Mouse (Mus musculus): Measurements from ENCODE around the gene Shb. TPM values are rescaled to one million over a fixed set of nuclear protein-coding genes. Genes with fewer than 3 reads are reported as not detected.

The Shb gene
- total RNA-seq, 2 experiments from 2014 or later: 13.1 to 18.7 TPM

DNA sequence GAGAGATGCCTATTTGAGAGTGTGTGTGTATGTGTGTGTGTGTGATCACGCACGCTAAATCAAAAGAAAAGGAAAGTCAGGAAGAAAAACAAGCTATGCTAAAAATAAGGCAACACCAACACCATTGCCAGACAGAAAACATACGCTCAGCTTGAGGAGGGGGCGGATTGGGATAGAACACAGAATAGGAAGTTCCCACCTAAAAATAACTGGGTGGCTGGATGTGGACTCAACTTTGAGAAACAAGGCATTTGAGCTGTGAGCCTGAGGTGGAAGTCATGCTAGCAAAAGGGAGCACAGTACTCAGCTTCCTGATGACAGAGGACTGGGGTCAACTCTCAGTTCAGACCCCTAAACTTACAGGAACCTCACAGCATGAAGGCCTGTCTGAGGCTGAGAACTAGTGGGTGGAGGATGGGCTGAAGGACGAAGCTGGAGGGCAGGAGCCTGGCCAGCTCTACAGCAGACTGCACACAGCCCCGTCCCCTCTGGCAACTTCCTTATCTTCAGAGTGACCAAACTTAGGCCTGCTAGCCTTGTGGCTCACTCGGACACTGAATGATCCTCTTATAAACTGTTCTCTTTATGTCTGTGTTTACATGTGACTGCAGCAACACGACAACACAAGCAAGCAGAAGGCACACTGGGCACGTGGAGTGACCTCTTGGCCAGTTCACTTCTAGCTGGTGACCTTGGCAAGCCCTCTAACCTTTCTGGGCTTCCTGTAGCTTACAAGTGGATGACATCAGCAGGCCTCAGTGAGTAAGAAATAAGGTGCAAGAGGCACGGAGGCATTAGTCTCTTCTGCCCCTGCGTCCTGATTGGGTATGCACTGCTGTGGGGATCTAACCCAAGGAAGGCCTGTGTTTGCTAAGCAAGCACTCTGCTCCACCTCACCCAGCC, 60.4 kb downstream of the Shb start:
- intact Hi-C loops (cut with DNase I): no loop called here
- DNase-seq (ENCODE audit: extremely low spot score in 1 of 2, low spot score in 2 of 2): peak; percentile 53 to 68

DNA sequence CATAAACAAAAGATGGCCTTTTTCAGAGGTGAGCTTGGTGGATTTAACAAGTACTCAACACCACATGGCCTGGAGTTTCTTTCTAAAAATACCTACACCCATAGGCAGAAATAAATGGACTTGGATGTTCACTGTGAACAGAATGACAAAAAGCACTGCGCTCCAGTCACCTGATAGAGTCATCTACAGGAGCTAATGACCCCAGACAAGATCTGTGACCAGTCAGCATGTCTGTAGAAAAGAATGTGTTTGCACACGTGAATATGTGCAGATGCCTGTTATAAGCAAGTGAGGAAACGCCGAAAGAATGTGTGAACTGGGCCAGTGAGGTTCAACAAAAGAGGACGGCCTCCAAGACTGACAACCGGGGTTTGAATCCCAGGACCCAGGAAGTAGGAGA, 63.2 kb downstream of the Shb start:
- no peak for DNase-seq (ENCODE audit: extremely low spot score in 1 of 2, low spot score in 2 of 2)
- intact Hi-C loops (cut with DNase I): no loop called here

DNA sequence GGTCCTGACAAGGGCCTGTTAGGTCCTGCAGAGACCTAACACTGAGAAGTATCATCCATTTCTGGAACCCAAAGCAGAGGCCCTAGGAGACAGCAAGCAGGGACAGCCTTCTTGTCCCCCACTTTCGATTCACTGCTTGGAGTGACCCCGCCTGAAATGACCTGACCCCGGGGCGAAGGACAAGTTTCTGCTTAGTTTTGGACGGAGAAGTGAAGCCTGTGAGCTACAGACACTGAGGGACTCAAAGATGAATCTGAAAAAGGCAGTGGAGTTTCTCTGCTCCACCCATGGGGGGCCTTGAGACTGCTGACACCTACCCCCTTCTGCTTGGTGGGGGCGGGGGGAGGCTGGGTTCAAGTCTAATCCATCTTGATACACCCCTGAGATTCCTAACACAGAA, 63.8 kb downstream of the Shb start:
- intact Hi-C loops (cut with DNase I): no loop called here
- DNase-seq (ENCODE audit: extremely low spot score in 1 of 2, low spot score in 2 of 2): no peak

DNA sequence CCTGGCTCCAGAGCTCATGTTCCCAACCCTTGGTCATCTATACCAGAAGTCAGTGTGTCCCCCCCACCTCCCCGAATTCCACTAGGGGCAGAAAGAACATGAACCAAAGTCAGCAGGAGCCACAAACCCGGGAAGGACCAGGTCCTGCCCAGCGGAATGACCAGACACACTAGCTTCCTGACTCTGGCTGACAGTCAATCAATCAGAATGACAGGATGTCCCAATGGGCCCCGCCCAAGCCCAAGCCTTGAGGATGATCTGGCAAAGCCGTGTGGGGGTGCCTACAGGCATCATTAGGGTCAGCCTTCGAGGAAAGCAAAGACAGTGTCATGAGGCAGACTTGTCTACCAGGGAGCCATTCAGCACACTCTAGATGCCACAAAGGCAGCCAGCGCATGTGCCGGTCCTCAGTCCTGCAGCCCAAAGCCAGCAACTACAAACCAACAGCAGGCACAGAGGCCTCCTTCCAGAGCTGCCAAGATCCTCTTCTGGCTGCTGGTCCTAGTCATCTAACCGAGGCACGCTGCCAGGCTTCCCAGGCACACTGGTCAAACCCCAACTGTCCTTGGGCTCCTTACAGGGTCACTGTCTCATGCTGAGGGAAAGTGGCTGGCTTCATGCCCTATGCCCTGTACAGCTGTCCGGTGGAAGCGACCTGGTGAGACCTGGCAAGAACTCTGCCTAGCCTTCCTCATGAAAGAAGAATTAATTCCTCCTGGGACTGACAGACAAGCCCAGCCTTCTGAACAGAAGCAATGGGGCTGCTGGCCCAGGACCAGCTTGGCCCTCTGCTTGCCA, 65.0 kb downstream of the Shb start:
- intact Hi-C loops (cut with DNase I): no loop called here
- peak in 1 of 2 experiments; percentile 61 for DNase-seq (ENCODE audit: extremely low spot score in 1 of 2, low spot score in 2 of 2)

DNA sequence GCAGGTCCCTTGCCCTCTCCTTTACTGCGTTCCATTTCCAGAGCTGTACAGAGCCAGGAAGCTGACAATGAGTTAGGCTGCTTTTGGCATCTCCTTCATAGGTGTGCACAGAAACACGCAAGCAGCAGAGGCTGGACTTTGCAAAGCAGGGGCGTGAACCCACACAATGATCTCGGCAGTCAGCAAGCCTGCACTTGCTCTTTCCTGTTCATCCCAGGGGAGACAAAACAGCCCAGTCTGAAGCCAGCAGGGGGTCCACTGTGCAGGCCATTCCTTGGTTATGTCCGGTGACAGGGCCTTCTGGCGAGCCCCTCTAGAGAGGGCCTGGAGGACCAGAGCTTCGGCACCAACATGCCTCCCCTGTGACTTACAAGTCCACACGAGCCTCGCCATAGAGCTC, 67.3 kb downstream of the Shb start:
- DNase-seq (ENCODE audit: extremely low spot score in 1 of 2, low spot score in 2 of 2): no peak
- intact Hi-C loops (cut with DNase I): no loop called here

DNA sequence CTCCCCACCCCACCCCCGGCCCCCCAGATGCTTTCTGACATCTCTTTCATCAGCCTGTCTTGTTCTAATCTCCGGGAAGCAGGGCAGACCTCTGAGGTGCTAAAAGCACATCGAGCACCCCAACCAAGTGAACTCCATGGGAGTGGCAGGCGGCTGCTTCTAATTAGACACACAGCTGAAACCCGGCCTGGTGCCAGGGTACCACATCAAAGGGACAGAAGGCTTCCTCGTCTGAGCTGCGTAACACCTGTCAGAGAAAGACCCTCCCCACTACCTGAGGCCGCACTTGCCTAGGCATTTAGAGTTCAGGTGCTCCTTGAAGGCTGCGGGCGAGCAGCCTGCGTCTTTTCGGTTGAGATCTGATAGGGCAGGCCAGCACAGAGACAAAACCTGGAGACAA, 67.7 kb downstream of the Shb start:
- no peak for DNase-seq (ENCODE audit: extremely low spot score in 1 of 2, low spot score in 2 of 2)
- intact Hi-C loops (cut with DNase I): no loop called here

DNA sequence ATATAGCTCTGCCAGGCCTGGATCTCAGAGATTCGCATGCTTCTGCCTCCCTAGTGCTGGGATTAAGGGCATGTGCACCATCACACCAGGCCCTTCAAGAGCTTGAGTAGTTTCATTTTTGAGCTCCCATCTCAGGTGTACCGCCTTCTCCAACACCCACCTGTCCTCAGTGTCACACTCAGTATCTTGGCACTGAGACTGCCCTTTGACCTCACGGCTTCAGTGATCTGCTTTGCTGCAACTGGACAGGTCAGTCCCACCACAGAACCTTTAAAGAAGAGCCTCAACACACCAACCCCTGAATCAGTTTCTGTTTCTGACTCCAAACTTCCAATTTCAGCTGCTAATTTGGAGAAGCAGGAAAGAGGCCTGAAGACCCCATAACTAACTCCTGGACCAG, 68.1 kb downstream of the Shb start:
- intact Hi-C loops (cut with DNase I): no loop called here
- no peak for DNase-seq (ENCODE audit: extremely low spot score in 1 of 2, low spot score in 2 of 2)

DNA sequence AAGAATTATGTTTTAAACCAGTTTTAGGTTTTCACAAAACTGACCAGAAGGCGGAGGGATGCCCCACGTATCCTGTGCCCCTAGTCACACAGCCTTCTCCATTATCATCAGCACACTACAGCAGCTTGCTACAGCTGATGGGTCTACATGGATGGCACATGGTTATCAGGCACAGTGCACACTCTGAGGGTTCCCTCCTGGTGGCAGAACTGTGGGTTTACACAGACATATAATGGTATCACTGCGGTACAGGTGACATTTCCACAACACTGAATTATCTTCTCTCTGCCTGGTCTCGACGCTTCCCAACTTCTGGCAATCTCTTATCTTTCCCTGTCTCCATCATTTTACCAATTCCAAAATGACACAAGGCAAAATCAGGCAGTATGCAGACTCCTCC, 69.6 kb downstream of the Shb start:
- DNase-seq (ENCODE audit: extremely low spot score in 1 of 2, low spot score in 2 of 2): no peak
- intact Hi-C loops (cut with DNase I): no loop called here

DNA sequence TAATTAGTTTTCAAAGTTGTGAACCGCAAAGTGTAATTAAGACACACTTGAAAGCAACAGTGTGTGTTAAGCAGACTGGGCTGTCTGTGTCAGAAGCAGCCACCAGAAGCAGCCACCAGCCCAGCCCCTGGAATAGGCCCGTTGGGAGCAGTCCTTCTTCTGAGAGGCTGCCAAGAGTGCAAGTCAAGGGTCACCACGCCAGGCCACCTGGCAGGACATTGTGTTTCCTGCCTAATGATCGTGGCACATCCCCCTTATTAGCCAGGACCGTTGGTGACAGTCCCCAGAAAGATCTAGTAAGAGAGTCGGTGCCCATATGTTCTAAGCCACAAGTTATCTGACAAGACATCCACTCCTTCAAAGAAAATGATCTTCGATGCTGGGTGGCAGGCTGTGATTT, 70.6 kb downstream of the Shb start:
- intact Hi-C loops (cut with DNase I): no loop called here
- no peak for DNase-seq (ENCODE audit: extremely low spot score in 1 of 2, low spot score in 2 of 2)

DNA sequence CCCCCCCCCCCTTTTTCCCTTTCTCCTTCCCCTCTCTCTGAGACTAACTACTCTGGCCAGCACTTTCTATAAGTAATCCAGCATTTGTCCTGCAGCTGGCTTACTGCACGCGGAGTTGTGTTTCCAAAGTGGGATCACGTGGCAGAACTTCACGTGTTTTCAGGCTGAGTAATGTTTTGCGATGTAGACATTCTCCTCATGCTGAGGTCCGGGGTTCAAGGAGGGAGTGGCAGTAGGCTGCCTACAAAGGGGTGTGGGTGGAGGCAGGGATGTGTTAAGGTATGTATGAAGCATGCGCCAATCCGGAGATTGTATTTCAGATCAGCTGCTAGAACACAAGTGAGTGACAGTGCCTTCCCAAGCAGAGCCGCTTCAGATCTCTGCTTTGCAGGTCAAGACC, 72.9 kb downstream of the Shb start:
- intact Hi-C loops (cut with DNase I): no loop called here
- no peak for DNase-seq (ENCODE audit: extremely low spot score in 1 of 2, low spot score in 2 of 2)

DNA sequence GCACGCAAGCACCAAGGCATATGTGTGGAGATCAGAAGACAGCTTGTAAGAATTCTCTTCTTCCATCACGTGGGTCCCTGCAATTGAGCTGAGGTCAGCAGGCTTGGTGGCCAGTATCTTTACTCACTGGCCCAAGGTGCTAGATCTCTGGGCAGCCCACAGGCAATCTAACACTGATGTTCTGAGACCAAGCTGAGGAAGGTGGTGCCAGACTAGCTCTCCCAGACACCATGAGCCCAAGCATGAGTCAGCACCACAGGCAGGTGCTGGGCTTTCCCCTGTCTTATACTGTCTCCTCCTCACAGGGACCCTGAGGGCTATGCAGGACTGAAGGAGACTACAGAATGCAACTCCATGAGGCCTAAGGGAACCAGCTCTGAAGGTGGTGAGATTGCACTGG, 74.7 kb downstream of the Shb start:
- intact Hi-C loops (cut with DNase I): no loop called here
- no peak for DNase-seq (ENCODE audit: extremely low spot score in 1 of 2, low spot score in 2 of 2)

DNA sequence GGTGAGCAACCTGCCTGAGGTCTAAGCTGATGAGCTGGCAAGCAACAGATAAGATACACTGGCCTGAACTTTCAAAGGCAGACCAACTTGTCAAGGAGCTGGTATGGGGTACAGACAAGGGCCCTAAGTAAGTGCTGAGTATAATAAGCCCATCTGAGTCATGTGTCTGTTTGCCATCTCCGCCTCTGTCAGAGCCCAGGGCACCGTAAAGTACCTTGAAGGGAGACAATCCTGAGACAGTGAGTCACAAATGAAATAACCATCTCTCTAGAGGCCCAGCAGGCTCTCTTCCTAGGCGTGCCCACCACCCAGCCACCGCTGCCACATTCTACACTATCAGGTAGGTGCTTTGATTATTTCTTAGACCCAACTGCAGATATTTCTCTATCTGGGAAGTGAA, 77.3 kb downstream of the Shb start:
- intact Hi-C loops (cut with DNase I): no loop called here
- no peak for DNase-seq (ENCODE audit: extremely low spot score in 1 of 2, low spot score in 2 of 2)

DNA sequence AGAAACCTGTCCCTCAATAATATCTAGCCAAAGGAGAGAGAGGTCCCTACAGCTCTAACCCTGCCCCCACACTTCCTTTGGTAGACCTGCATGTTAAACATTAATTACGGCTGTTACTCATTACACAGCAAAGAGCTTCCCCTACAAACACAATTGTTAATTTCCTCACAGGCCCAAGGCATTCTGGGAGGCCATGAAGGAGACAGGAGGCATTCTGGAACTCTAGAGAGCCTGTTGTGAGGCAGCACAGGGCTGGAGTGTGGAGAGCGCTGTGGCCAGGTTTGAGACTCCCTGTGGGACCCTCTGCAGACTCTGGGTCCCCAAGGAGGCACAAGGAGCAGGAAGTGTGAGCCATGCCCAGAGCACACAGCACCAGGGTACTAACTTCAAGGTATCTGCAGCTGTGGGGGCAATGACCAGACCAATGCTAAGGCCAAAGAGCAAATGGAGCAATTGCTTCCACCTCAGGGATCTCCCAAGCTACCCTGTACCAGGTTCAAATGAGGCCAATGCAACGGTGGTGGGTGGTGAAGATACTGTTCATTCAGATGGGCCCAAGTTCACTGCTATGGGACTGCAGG, 78.9 kb downstream of the Shb start:
- intact Hi-C loops (cut with DNase I): no loop called here

DNA sequence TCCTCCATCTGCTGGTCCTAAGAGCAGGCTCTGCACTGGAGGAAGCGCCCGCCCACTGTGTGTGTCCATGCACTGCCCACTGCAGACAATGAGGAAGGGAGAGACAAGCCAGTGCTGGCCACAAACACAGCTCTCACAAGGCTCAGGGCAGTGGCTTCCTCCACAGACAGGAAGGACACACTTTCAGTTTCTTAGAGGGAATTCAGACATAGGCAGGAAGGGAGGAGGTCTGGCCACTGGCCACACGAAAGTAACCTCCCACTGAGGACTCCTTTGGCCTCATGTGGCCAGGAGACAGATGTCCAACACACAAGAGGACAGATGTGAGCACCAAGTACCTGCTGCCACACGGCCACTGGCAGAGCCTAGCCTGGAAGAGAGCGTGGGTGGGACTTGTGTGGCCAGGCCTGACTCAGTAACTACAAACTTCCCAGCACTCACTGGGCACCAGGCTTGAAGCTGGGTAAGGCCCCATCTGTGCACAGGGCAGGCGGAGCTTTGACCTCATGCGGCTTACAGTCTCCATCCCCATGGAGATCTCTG, 79.6 kb downstream of the Shb start:
- intact Hi-C loops (cut with DNase I): no loop called here
- DNase-seq (ENCODE audit: extremely low spot score in 1 of 2, low spot score in 2 of 2): peak in 1 of 2 experiments; percentile 68

More for the DNA sequence above, 78.9 kb downstream of the Shb start:
- no peak for DNase-seq (ENCODE audit: extremely low spot score in 1 of 2, low spot score in 2 of 2)

DNA sequence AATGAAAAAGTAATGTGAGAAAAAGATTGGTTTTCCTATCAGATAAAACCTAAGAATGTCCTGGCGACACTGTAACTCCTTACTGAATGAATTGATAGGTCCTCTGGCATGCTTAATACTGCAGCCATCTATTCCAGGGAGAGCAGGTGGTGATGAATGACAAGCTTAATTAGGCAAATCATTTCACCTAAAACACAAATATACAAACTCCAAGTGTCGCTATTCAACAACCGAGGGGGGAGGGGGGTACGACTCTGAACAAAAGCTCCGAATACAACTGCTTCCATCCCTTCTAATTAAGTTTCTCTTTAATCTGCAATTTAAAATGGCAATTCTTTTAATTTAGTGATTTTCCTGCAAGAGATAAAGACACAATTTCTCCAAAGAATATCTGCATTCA, 83.3 kb downstream of the Shb start:
- intact Hi-C loops (cut with DNase I): no loop called here
- DNase-seq (ENCODE audit: extremely low spot score in 1 of 2, low spot score in 2 of 2): no peak

DNA sequence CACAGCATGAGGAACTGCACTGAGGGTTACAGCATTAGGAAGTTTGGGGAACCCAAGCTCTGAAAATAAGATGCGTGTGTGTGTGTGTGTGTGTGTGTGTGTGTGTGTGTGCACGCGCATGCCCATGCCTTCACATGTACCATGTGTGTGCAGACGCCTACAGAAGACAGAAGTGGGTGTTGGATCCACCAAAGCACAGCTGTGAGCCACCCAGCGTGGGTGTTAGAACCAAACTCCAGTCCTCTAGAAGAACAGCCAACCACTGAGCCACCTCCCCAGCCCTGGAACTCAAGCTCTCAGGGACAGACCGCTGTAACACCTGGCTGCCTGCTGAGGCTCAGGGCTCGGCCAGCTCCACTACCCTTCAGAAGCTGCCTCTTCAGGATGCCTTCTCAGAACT, 83.8 kb downstream of the Shb start:
- intact Hi-C loops (cut with DNase I): no loop called here
- no peak for DNase-seq (ENCODE audit: extremely low spot score in 1 of 2, low spot score in 2 of 2)

DNA sequence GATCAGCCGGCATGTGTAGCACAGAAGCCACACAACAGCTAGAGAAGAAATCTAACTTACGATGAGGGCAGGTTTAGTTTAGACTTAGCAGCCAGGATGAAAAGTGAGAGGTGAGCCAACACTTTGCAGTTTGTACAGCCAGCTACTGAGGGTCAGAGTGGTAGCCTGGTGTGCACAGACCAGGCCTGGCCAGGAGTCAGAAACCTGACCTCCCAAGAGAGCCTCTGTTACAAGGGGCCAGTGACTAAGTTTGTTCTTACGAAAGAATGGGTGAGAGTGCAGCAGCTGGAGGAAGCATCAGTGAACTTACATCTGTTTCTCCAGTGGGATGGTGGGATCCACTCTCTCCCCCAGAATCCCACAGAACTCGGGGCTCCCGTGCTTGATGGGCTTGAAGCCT, 85.1 kb downstream of the Shb start:
- intact Hi-C loops (cut with DNase I): no loop called here
- DNase-seq (ENCODE audit: extremely low spot score in 1 of 2, low spot score in 2 of 2): no peak

DNA sequence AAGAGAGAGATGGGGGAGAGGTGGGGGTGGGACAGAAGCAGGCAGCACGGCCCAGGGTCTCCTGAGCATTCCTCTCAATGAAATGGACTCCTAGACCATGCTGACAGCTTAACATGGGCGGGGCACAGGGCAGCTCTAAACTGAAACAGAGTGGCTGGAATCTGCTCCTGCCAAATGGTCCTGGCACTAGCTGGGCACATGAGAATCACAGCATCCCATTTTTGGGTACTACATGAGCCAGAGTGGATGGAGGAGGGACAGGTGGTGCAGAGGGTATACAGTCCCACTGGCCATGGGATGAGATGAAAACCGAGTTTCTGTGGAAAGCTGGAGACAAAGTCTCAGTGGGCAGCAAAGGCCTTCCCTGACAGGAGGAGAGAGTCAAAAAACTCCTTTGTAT, 87.0 kb downstream of the Shb start:
- intact Hi-C loops (cut with DNase I): no loop called here
- no peak for DNase-seq (ENCODE audit: extremely low spot score in 1 of 2, low spot score in 2 of 2)

DNA sequence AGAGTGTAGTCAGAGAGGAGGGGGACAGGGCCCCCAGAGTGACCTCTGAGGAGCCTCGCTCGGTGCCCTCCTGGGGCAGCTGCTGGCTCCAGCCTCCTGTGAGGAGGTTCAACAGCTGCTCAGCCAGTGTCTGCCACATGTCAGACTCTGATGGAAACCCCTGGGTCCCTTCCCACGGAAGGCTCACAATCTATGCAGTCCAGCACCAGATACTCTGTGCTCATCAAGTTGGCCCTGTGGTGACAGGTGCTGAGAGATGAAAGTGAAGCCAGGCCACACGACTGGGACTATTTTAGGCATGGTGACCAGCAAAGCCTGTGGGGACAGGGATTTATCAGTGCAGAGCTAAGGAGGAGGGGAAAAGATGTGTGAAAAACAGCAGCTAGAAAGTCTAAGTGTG, 87.5 kb downstream of the Shb start:
- intact Hi-C loops (cut with DNase I): no loop called here
- no peak for DNase-seq (ENCODE audit: extremely low spot score in 1 of 2, low spot score in 2 of 2)

DNA sequence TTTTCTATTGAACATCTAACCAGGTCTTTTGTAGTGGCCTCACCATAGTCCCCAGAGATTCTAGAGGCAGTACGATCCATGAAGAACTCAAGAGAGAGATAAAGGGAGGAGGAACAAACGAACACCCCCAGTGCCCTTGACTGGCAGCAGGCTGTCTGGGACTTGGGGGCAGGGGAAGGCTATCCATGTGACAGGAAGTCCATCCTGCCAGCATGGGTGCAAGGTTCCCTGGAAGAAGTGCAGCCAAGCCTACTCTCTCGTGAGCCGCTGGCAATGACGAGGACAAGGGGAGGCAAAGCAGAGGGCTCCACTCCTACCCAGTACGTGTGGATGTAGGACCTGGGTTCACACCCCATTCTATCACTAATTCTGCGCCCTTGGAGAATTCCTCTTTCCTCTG, 88.6 kb downstream of the Shb start:
- intact Hi-C loops (cut with DNase I): no loop called here

More for the DNA sequence above, 88.6 kb downstream of the Shb start:
- no peak for DNase-seq (ENCODE audit: extremely low spot score in 1 of 2, low spot score in 2 of 2)
